Mouse (Mus musculus) frontal cortex, adult 2 months (tissue): ENCODE measurements at regions not wholly inside any gene's neighbourhood (a gene's known extent, or its start where the extent isn't known, plus 50 kb on each side); places are given as distances from the start of the nearest gene placed in this dataset.

ENCODE experiments used
- DNase-seq, 2 experiments: peaks; one replicate each; pipeline ENCODE4 v3.0.0; 2022; ENCODE audit warnings: low spot score in 1 of 2; ENCODE audit errors: extremely low spot score in 1 of 2

GRCm38 (mm10) chr14:118419442-118420193 lies 152.9 kb downstream of the Gm9376 start:
- no peak for DNase-seq

GRCm38 (mm10) chr14:118422351-118423001 lies 155.7 kb downstream of the Gm9376 start:
- peak in 1 of 2 experiments; percentile 23 for DNase-seq

- DNase-seq: no peak
These were observed 156.5 kb downstream of the Gm9376 start for GRCm38 (mm10) chr14:118423269-118423668.

- DNase-seq: no peak
These were observed 159.8 kb downstream of the Gm9376 start for GRCm38 (mm10) chr14:118426562-118426961.

- DNase-seq: no peak
These were observed 163.5 kb downstream of the Gm9376 start for GRCm38 (mm10) chr14:118430286-118430685.

GRCm38 (mm10) chr14:118430740-118431139 lies 164.0 kb downstream of the Gm9376 start:
- no peak for DNase-seq

GRCm38 (mm10) chr14:118431241-118431882 lies 164.6 kb downstream of the Gm9376 start:
- no peak for DNase-seq
